In the genomic region with DNA sequence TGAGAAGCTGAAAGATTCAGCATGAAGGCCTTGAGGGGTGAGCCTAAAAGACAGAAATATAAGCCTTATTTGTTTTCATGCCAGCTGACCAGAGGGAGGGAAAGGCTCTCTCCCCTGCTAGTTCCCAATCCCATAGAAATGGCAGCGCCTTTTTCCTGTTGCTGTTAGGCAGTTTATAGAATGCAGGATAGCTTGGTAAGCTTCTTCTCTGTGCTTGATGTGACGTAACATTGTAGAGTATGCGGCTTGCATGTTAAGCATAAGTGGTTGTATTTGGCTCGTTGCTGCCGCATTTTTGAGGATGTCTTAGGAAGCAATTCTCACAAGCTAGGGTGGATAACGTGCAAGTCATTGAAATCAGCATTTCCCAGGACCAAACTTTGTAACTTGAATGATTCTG, we compare ENCODE assay signal across 20 mouse cellular contexts.
DNase-seq lines count a peak whose midpoint lies in the region; ATAC-seq and TF ChIP-seq lines count a peak whose summit lies in the region.
"Had no signal": no experiment of that assay in that cellular context is flagged by ENCODE, and none has a peak within 500 bp of the region (broad histone marks: within the 10 kb centered on the region; RNA-seq: fewer than 3 reads in every experiment).

No protein-coding gene starts in this region.

- H3K4me1 ChIP-seq in hindbrain, embryonic 13.5 days (replicated peaks): peaks cover 24% of the 10 kb centered on the region
- H3K4me1 ChIP-seq in hindbrain, embryonic 11.5 days (replicated peaks; ENCODE audit: control insufficient read depth, insufficient read depth, low read length): no peaks in the 10 kb centered on the region
- H3K4me1 ChIP-seq in lung, postnatal 0 days (ENCODE audit: insufficient read depth, low read depth, low read length): peaks cover 6% of the 10 kb centered on the region; the same call in 1 of the 2 replicates
- H3K4me1 ChIP-seq in forebrain, embryonic 14.5 days (ENCODE audit: control insufficient read depth, insufficient read depth, low read length): peaks cover 16% of the 10 kb centered on the region
- peaks cover 7% of the 10 kb centered on the region for H3K4me1 ChIP-seq in hindbrain, embryonic 16.5 days (ENCODE audit: control insufficient read depth, insufficient read depth, low read depth, low read length)

- no peaks in the 10 kb centered on the region for H3K9me3 ChIP-seq in hindbrain, embryonic 13.5 days
- H3K9me3 ChIP-seq in hindbrain, embryonic 11.5 days (ENCODE audit: control insufficient read depth, low read length): no peaks in the 10 kb centered on the region
- no peaks in the 10 kb centered on the region for H3K9me3 ChIP-seq in lung, postnatal 0 days (ENCODE audit: low read length)
- H3K9me3 ChIP-seq in forebrain, embryonic 14.5 days (replicated peaks; ENCODE audit: control insufficient read depth, low read length): no peaks in the 10 kb centered on the region
- no peaks in the 10 kb centered on the region for H3K9me3 ChIP-seq in hindbrain, embryonic 16.5 days (ENCODE audit: control insufficient read depth, low read length)
- H3K9me3 ChIP-seq: G1E; limb, embryonic 10.5 days; liver, embryonic 12.5 days had no signal

- peak overlapping the region; percentile 37; the same call in 1 of the 2 replicates for H3K27ac ChIP-seq in hindbrain, embryonic 13.5 days
- H3K27ac ChIP-seq in hindbrain, embryonic 11.5 days (ENCODE audit: low read depth, low read length): no peak overlapping the region
- 0 out of 2 replicates have a peak overlapping the region, but pooled peaks have one; percentile 33 for H3K27ac ChIP-seq in lung, postnatal 0 days (ENCODE audit: low read length)
- peak overlapping the region; percentile 58 for H3K27ac ChIP-seq in forebrain, embryonic 14.5 days (ENCODE audit: low read depth, low read length)
- peak overlapping the region; percentile 52; the same call in 1 of the 2 replicates for H3K27ac ChIP-seq in hindbrain, embryonic 16.5 days (ENCODE audit: low read depth, low read length)
- H3K27ac ChIP-seq: gastrocnemius, adult 2 months; limb, embryonic 10.5 days; liver, embryonic 12.5 days; macrophage had no signal

- 64% methylated on average over 6 of the region's 6 CpGs for WGBS in hindbrain, embryonic 13.5 days
- 80% methylated on average over 6 of the region's 6 CpGs for WGBS in hindbrain, embryonic 11.5 days
- WGBS in lung, postnatal 0 days: 25% methylated on average over 6 of the region's 6 CpGs
- 41% methylated on average over 6 of the region's 6 CpGs for WGBS in forebrain, embryonic 14.5 days
- WGBS in hindbrain, embryonic 16.5 days: 47% methylated on average over 6 of the region's 6 CpGs

- H3K4me3 ChIP-seq in hindbrain, embryonic 13.5 days: no peak overlapping the region
- H3K4me3 ChIP-seq in hindbrain, embryonic 11.5 days (ENCODE audit: low read depth, low read length): no peak overlapping the region
- no peak overlapping the region for H3K4me3 ChIP-seq in lung, postnatal 0 days (ENCODE audit: low read depth, low read length)
- no peak overlapping the region for H3K4me3 ChIP-seq in forebrain, embryonic 14.5 days (ENCODE audit: low read depth, low read length)
- no peak overlapping the region for H3K4me3 ChIP-seq in hindbrain, embryonic 16.5 days (ENCODE audit: low read length)
- H3K4me3 ChIP-seq: erythroblast, embryonic 14.5 days; gastrocnemius, adult 2 months; limb, embryonic 10.5 days; liver, embryonic 12.5 days had no signal

- no peak overlapping the region for H3K4me2 ChIP-seq in hindbrain, embryonic 13.5 days
- no peak overlapping the region for H3K4me2 ChIP-seq in hindbrain, embryonic 11.5 days (replicated peaks; ENCODE audit: low read depth, low read length)
- H3K4me2 ChIP-seq in lung, postnatal 0 days (replicated peaks; ENCODE audit: low read depth, low read length): no peak overlapping the region
- peak overlapping the region; percentile 12; the same call in 1 of the 2 replicates for H3K4me2 ChIP-seq in forebrain, embryonic 14.5 days (ENCODE audit: low read length)
- H3K4me2 ChIP-seq in hindbrain, embryonic 16.5 days (ENCODE audit: low read length): peak overlapping the region; percentile 16; the same call in 1 of the 2 replicates
- H3K4me2 ChIP-seq: liver, embryonic 12.5 days had no signal

- no peak for DNase-seq in hindbrain, embryonic 11.5 days (ENCODE audit: low spot score)
- DNase-seq in lung, postnatal 0 days (ENCODE audit: low spot score): peak; percentile 43
- no peak for DNase-seq in lung, postnatal 14 days
- peak; percentile 63 for DNase-seq in forebrain, embryonic 14.5 days (ENCODE audit: low spot score)
- DNase-seq in Muller cell, postnatal 12 days (ENCODE audit: inconsistent ontology term): no peak
- no peak for DNase-seq in heart, postnatal 25 days (ENCODE audit: low spot score)
- DNase-seq: adrenal gland, adult 8-10 months; cerebellum, postnatal 10 days; gastrocnemius, adult 2 months; heart, postnatal 36 days; kidney, adult 11 months; kidney, postnatal 25 days; thymus, postnatal 25 days had no signal

- intact Hi-C loops in heart, postnatal 25 days (cut with DNase I): no loop called here

- TF ChIP-seq EP300 in lung, postnatal 0 days (IDR thresholded peaks at IDR 0.05): no peak

- no peak for ATAC-seq in hindbrain, embryonic 13.5 days (ENCODE audit: low FRiP score)
- no peak for ATAC-seq in hindbrain, embryonic 11.5 days (ENCODE audit: low FRiP score)
- ATAC-seq in lung, postnatal 0 days: no peak
- ATAC-seq in forebrain, embryonic 14.5 days: peak; percentile 46; the same call in 1 of the 2 replicates
- peak; percentile 58 for ATAC-seq in hindbrain, embryonic 16.5 days
- ATAC-seq: liver, embryonic 12.5 days had no signal

- no peaks in the 10 kb centered on the region for H3K36me3 ChIP-seq in hindbrain, embryonic 13.5 days
- no peaks in the 10 kb centered on the region for H3K36me3 ChIP-seq in hindbrain, embryonic 11.5 days (ENCODE audit: control insufficient read depth, insufficient read depth, low read length)
- no peaks in the 10 kb centered on the region for H3K36me3 ChIP-seq in lung, postnatal 0 days (ENCODE audit: insufficient read depth, low read length)
- H3K36me3 ChIP-seq in forebrain, embryonic 14.5 days (ENCODE audit: control insufficient read depth, insufficient read depth, low read length): no peaks in the 10 kb centered on the region
- no peaks in the 10 kb centered on the region for H3K36me3 ChIP-seq in hindbrain, embryonic 16.5 days (ENCODE audit: control insufficient read depth, insufficient read depth, low read length)
- H3K36me3 ChIP-seq: limb, embryonic 10.5 days; liver, embryonic 12.5 days had no signal

- H3K27me3 ChIP-seq in hindbrain, embryonic 13.5 days: no peaks in the 10 kb centered on the region
- H3K27me3 ChIP-seq in hindbrain, embryonic 11.5 days (ENCODE audit: control insufficient read depth, insufficient read depth, low read length): no peaks in the 10 kb centered on the region
- H3K27me3 ChIP-seq in lung, postnatal 0 days (replicated peaks; ENCODE audit: insufficient read depth, low read length): no peaks in the 10 kb centered on the region
- H3K27me3 ChIP-seq in forebrain, embryonic 14.5 days (replicated peaks; ENCODE audit: control insufficient read depth, insufficient read depth, low read length): no peaks in the 10 kb centered on the region
- no peaks in the 10 kb centered on the region for H3K27me3 ChIP-seq in hindbrain, embryonic 16.5 days (replicated peaks; ENCODE audit: control insufficient read depth, insufficient read depth, low read length)
- H3K27me3 ChIP-seq: liver, embryonic 12.5 days had no signal

- no peak overlapping the region for H3K9ac ChIP-seq in hindbrain, embryonic 13.5 days
- no peak overlapping the region for H3K9ac ChIP-seq in hindbrain, embryonic 11.5 days (ENCODE audit: low read depth, low read length)
- H3K9ac ChIP-seq in lung, postnatal 0 days (replicated peaks; ENCODE audit: low read depth): no peak overlapping the region
- no peak overlapping the region for H3K9ac ChIP-seq in forebrain, embryonic 14.5 days (ENCODE audit: low read length)
- H3K9ac ChIP-seq in hindbrain, embryonic 16.5 days (ENCODE audit: low read depth, low read length): no peak overlapping the region
- H3K9ac ChIP-seq: liver, embryonic 12.5 days had no signal

- no peak for TF ChIP-seq CTCF in lung, postnatal 0 days (IDR thresholded peaks at IDR 0.05)

Comparison
In these comparisons a context has a peak if more than half of its experiments do, and no peak if none do; other contexts are left out.
1. ATAC-seq: peak in forebrain, embryonic 14.5 days (single experiment) and hindbrain, embryonic 16.5 days (single experiment); none in hindbrain, embryonic 13.5 days (single experiment), hindbrain, embryonic 11.5 days (single experiment) and lung, postnatal 0 days (single experiment).
2. H3K4me2 ChIP-seq: peak in forebrain, embryonic 14.5 days (single experiment) and hindbrain, embryonic 16.5 days (single experiment); none in hindbrain, embryonic 13.5 days (single experiment), hindbrain, embryonic 11.5 days (single experiment) and lung, postnatal 0 days (single experiment).
3. DNase-seq: peak in lung, postnatal 0 days (single experiment) and forebrain, embryonic 14.5 days (single experiment); none in hindbrain, embryonic 11.5 days (single experiment), lung, postnatal 14 days (single experiment), Muller cell, postnatal 12 days (single experiment) and heart, postnatal 25 days (single experiment).